Mouse (Mus musculus) heart, embryonic 10.5 days (tissue): ENCODE measurements at regions not wholly inside any gene's neighbourhood (a gene's known extent, or its start where the extent isn't known, plus 50 kb on each side); places are given as distances from the start of the nearest gene placed in this dataset.

ENCODE experiments used
- DNase-seq: peaks from one replicate; pipeline ENCODE4 v3.0.0-alpha.2; 2017; ENCODE audit warnings: low spot score
- H3K27ac ChIP-seq: fragments of 300-500 bp; sonication (generic); 2 replicates; pipeline ENCODE4 v1.5.1; 2016; ENCODE audit warnings: mild to moderate bottlenecking
- H3K27me3 ChIP-seq: fragments of 300-500 bp; sonication (generic); 2 replicates; pipeline ENCODE4 v1.6.1; 2016; ENCODE audit warnings: mild to moderate bottlenecking; ENCODE audit not compliant: poor library complexity, insufficient read depth, severe bottlenecking
- H3K36me3 ChIP-seq: fragments of 300-500 bp; sonication (generic); 2 replicates; pipeline ENCODE4 v1.6.1; 2016; ENCODE audit warnings: mild to moderate bottlenecking, moderate library complexity
- H3K4me1 ChIP-seq: fragments of 300-500 bp; sonication (generic); 2 replicates; pipeline ENCODE4 v1.6.1; 2016; ENCODE audit warnings: mild to moderate bottlenecking
- H3K4me3 ChIP-seq: fragments of 300-500 bp; sonication (generic); 2 replicates; pipeline ENCODE4 v1.5.1; 2016; ENCODE audit warnings: mild to moderate bottlenecking, moderate library complexity
- H3K9me3 ChIP-seq: fragments of 300-500 bp; sonication (generic); 2 replicates; pipeline ENCODE4 v1.6.1; 2016; ENCODE audit warnings: mild to moderate bottlenecking, moderate library complexity
- WGBS: fragments of 180-500 bp; shearing (Covaris S2); methylation state at CpG from one replicate; pipeline ENCODE4 v1.1.7; 2016; 5-methylcytosine and 5-hydroxymethylcytosine counted together

DNA sequence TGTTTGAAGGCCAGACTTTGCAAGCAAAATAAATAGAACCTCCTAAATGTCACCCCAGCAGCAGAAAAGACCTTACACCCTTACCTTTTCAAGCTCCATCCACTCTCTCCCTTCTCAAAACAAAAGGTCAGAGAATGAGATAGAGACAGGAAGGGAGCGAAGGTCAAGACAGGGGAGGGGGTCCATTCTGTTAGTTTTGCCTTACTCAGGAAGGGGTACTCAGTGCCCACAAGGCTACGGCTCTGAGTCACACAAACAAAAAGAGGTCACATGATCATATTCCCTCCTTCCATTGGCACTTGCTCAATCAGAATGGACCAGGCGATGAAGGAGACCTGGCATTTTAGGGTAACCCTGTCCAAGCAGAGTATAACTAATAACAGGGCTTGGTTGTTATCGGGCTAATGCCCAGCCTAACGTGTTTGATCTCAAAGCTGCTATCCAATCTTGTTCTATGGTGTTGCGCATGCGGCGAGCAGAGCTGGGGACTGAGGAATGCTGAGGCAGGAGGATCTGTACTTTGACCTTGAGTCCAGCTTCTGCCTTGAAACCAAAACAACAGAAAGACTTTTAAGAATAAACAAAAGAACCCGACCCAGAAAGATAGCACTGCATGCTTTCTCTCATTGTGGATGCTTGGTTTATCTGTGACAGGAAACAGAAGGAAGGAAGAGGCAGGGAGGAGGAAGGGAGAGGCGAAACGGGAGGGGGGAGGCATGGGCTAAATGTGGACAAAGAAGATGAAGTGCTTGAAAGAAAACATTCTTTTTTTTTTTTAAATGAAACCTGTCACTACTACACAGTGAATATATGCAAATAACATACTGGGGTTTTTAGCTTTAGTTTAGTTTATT, 184.5 kb downstream of the Ankrd50 start:
- H3K27me3 ChIP-seq = no peaks in the 10 kb centered on the region
- no peaks in the 10 kb centered on the region for H3K36me3 ChIP-seq
- peak overlapping the region; percentile 71 for H3K27ac ChIP-seq
- H3K4me3 ChIP-seq = no peak overlapping the region
- DNase-seq = no peak
- peaks cover 11% of the 10 kb centered on the region for H3K4me1 ChIP-seq
- WGBS = 49% methylated on average over 11 of the region's 11 CpGs
- no peaks in the 10 kb centered on the region for H3K9me3 ChIP-seq

DNA sequence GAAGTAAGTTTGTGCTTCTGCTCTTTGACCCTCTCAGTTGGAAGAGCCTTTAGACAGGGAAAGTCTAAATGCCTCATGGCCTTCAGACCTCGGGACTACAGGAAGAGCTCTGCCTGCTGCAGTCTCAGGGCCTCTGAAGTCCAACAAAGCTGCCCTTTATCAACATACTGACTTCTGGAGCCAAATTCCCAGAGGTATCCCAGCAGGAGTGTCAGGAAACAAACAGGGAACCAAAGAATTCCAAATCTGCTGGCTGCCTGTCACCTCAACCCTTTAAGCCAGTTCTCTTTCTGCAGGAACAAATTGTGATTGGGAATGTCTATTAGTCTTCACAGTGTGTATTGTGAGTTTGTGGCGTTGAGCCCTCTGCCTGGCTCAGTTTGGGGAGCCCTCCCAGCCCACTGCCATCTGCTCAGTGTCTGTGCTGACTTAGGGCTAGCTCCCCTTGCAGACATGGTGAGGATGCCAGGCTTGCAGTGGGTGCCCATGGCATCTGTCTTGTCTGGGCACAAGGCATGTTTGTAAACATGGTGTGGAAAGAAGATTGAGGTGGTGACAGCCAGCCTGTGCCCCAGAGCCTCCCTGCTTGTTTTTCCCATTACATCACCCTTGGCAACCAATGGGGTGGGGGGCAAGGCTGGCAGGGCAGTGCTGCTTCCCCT, 185.3 kb downstream of the Ankrd50 start:
- H3K27ac ChIP-seq = peak overlapping the region; percentile 71

DNA sequence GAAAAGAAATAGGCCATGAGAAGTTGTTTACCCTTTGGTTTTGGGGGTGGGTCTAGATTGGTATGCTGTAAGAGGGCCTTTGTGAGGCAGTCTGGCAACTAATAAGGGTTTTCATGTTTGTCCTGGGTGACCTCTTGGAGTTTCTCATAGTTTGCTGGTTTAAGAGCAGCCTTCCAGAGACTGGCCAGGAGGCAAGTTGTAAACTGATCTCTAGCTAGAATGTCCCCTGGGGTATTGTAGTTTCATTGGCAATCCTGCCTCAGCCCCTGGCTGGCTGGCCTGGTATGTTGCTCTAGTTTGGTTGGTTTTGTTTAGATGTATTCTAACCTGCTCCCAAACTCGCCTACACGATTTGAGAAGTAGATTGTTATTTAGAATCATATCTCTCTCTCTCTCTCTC, 187.1 kb downstream of the Ankrd50 start:
- H3K9me3 ChIP-seq = no peaks in the 10 kb centered on the region
- peaks cover 11% of the 10 kb centered on the region for H3K4me1 ChIP-seq
- H3K27me3 ChIP-seq = no peaks in the 10 kb centered on the region
- H3K36me3 ChIP-seq = no peaks in the 10 kb centered on the region
- H3K4me3 ChIP-seq = no peak overlapping the region
- DNase-seq = no peak
- WGBS = 76% methylated on average over 2 of the region's 2 CpGs
- no peak overlapping the region for H3K27ac ChIP-seq

More for the DNA sequence above, 185.3 kb downstream of the Ankrd50 start:
- 8% methylated on average over 2 of the region's 2 CpGs for WGBS
- Histone ChIP-seq H3K4me3 (no peak overlapping the region), H3K27me3 (no peaks in the 10 kb centered on the region), H3K36me3 (no peaks in the 10 kb centered on the region), H3K4me1 (peaks cover 11% of the 10 kb centered on the region), H3K9me3 (no peaks in the 10 kb centered on the region)
- no peak for DNase-seq

DNA sequence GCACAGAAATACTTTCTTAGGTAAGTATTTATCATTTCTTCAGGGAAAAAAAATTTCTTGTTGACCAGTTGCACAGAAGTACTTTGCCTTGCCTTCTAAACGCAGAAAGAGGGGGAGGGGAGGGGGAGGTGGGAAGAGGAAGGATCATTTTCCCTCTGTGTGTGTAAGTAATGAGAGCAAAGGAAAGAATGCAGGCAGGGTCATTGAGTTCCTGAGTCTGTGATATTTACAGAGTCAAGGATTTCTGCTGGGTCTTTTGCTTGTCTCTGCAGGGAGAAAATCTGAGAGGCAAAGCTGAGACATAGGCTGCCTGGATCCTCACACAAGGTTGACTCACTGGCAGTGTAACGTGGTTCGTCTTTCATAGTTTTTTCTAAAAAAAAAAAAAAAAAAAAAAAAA, 195.6 kb downstream of the Ankrd50 start:
- Histone ChIP-seq H3K27ac (no peak overlapping the region), H3K4me3 (no peak overlapping the region), H3K27me3 (no peaks in the 10 kb centered on the region), H3K4me1 (peaks cover 23% of the 10 kb centered on the region), H3K36me3 (no peaks in the 10 kb centered on the region), H3K9me3 (no peaks in the 10 kb centered on the region)
- 23% methylated on average over 3 of the region's 3 CpGs for WGBS
- no peak for DNase-seq

- WGBS = 19% methylated on average over 11 of the region's 11 CpGs
- H3K4me3 ChIP-seq = no peak overlapping the region
- H3K27me3 ChIP-seq = no peaks in the 10 kb centered on the region
- peaks cover 46% of the 10 kb centered on the region for H3K4me1 ChIP-seq
- H3K36me3 ChIP-seq = no peaks in the 10 kb centered on the region
- H3K27ac ChIP-seq = peak overlapping the region; percentile 86
- DNase-seq = peak; percentile 82
- no peaks in the 10 kb centered on the region for H3K9me3 ChIP-seq
These were observed 200.9 kb downstream of the Ankrd50 start for GRCm38 (mm10) chr3:38283687-38284124.

GRCm38 (mm10) chr3:38282891-38283290, 201.8 kb downstream of the Ankrd50 start:
- no peak for DNase-seq
- H3K27ac ChIP-seq = peak overlapping the region; percentile 72; the same call in 1 of the 2 replicates

GRCm38 (mm10) chr3:38281683-38282082, 203.0 kb downstream of the Ankrd50 start:
- H3K27me3 ChIP-seq = no peaks in the 10 kb centered on the region
- peaks cover 42% of the 10 kb centered on the region for H3K4me1 ChIP-seq
- no peaks in the 10 kb centered on the region for H3K36me3 ChIP-seq
- peak; percentile 85 for DNase-seq
- WGBS = 22% methylated on average over 4 of the region's 4 CpGs
- no peaks in the 10 kb centered on the region for H3K9me3 ChIP-seq
- peak overlapping the region; percentile 72 for H3K27ac ChIP-seq
- H3K4me3 ChIP-seq = no peak overlapping the region

More at GRCm38 (mm10) chr3:38282891-38283290, 201.8 kb downstream of the Ankrd50 start:
- Histone ChIP-seq H3K4me1 (peaks cover 42% of the 10 kb centered on the region), H3K27me3 (no peaks in the 10 kb centered on the region), H3K4me3 (no peak overlapping the region), H3K36me3 (no peaks in the 10 kb centered on the region), H3K9me3 (no peaks in the 10 kb centered on the region)
- WGBS = 89% methylated on average over 4 of the region's 4 CpGs

- 80% methylated on average over 6 of the region's 6 CpGs for WGBS
- Histone ChIP-seq H3K36me3 (no peaks in the 10 kb centered on the region), H3K4me1 (peaks cover 42% of the 10 kb centered on the region), H3K9me3 (no peaks in the 10 kb centered on the region), H3K27ac (peak overlapping the region; percentile 72), H3K4me3 (no peak overlapping the region), H3K27me3 (no peaks in the 10 kb centered on the region)
- no peak for DNase-seq
These were observed 203.8 kb downstream of the Ankrd50 start for GRCm38 (mm10) chr3:38280876-38281275.

GRCm38 (mm10) chr3:38280105-38280504, 204.5 kb downstream of the Ankrd50 start:
- Histone ChIP-seq H3K27ac (peak overlapping the region; percentile 64; the same call in 1 of the 2 replicates), H3K4me1 (peaks cover 42% of the 10 kb centered on the region), H3K27me3 (no peaks in the 10 kb centered on the region), H3K9me3 (no peaks in the 10 kb centered on the region), H3K36me3 (no peaks in the 10 kb centered on the region), H3K4me3 (no peak overlapping the region)
- DNase-seq = no peak
- WGBS = 82% methylated on average over 3 of the region's 3 CpGs

DNA sequence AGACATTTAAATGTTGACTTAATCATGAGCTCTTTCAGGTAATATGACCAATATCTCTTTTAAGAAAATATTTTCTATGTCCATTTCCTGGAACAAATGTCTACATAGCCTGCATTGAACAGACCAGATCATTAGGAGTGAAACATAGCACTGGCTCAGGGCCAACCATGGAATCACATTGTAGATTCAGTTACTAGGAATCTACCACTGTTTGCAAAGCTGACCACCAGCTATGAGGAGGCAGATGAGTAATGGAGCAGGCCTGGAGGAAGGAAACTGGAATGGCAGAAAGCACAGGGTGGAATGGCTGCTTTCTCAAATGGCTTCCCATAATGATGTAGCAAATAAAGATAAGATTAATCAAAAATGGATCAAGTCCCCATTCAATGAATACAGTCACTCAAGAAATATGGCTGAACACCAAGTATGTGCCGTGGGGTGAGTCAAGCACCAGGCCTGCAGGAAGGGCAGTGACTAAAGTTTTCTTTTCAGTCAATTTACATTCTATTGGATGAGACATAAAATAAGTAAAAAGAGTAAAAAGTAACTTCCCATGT, 207.6 kb downstream of the Ankrd50 start:
- Histone ChIP-seq H3K36me3 (no peaks in the 10 kb centered on the region), H3K4me3 (no peak overlapping the region), H3K27me3 (no peaks in the 10 kb centered on the region), H3K9me3 (no peaks in the 10 kb centered on the region), H3K27ac (no peak overlapping the region), H3K4me1 (peaks cover 18% of the 10 kb centered on the region)
- no peak for DNase-seq
- WGBS = 73% methylated on average over 1 of the region's 1 CpGs

DNA sequence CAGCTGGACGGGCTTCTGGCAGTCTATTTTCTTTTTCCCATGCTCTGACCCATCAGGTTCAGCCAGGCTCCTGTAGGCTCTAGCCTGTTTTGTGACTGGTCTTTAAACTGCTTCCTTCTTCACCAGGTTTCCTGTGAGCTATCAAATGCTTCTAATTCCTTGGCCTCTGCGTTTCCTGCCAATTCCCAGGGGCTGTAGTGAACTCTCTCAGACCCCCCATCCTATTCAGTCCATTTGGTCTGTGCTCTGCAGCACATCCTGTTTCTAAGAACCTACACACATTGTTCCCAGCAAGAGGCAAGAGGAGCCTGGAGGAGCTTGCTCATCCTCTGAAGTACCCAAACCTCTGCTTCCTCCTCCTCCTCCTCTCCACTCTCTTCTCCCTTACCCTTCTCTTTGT, 209.3 kb downstream of the Ankrd50 start:
- Histone ChIP-seq H3K4me1 (peaks cover 15% of the 10 kb centered on the region), H3K9me3 (no peaks in the 10 kb centered on the region), H3K27ac (0 out of 2 replicates have a peak overlapping the region, but pooled peaks have one; percentile 22), H3K36me3 (no peaks in the 10 kb centered on the region), H3K27me3 (no peaks in the 10 kb centered on the region), H3K4me3 (no peak overlapping the region)
- DNase-seq = peak; percentile 78
- WGBS = 37% methylated on average over 2 of the region's 2 CpGs

DNA sequence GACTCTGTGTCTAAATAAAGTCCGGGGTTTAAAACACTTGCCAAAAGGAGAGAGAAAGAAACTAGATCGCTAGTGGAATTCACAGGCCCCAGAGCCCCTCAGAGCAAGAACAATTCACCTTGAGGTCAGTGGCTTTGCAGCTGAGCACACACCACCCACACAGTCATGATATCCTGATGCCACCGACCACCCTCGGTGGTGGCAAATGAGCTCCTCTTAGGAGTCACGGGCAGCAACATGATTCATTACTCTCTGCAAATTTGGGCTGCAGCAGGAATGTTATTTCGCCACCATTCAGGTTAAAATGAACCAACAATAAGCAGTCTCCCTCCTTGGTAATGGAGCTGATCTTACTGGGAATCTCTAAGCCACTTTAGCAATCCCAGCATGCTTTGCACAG, 213.9 kb downstream of the Ankrd50 start:
- Histone ChIP-seq H3K27ac (no peak overlapping the region), H3K27me3 (no peaks in the 10 kb centered on the region), H3K4me3 (no peak overlapping the region), H3K4me1 (peaks cover 10% of the 10 kb centered on the region; the same call in 1 of the 2 replicates), H3K9me3 (peaks cover under 1% of the 10 kb centered on the region; the same call in 1 of the 2 replicates), H3K36me3 (no peaks in the 10 kb centered on the region)
- DNase-seq = no peak
- 52% methylated on average over 6 of the region's 6 CpGs for WGBS

GRCm38 (mm10) chr3:38268226-38268625, 216.4 kb downstream of the Ankrd50 start:
- DNase-seq = no peak
- H3K27me3 ChIP-seq = no peaks in the 10 kb centered on the region
- H3K36me3 ChIP-seq = no peaks in the 10 kb centered on the region
- no peak overlapping the region for H3K4me3 ChIP-seq
- H3K27ac ChIP-seq = no peak overlapping the region
- peaks cover 2% of the 10 kb centered on the region; the same call in 1 of the 2 replicates for H3K9me3 ChIP-seq
- peaks cover 21% of the 10 kb centered on the region; the same call in 1 of the 2 replicates for H3K4me1 ChIP-seq
- 91% methylated on average over 7 of the region's 7 CpGs for WGBS
